Mouse (Mus musculus) midbrain, embryonic 13.5 days (tissue): ENCODE measurements at regions not wholly inside any gene's neighbourhood (a gene's known extent, or its start where the extent isn't known, plus 50 kb on each side); places are given as distances from the start of the nearest gene placed in this dataset.

ENCODE experiments used
- ATAC-seq: fragments of 200-750 bp; cut with Nextera tagmentation; 2 replicates; pipeline ENCODE4 v1.8.0; 2017; ENCODE audit warnings: mild to moderate bottlenecking, moderate TSS enrichment, moderate library complexity
- H3K27ac ChIP-seq: fragments of 300-500 bp; sonication (generic); 2 replicates; pipeline ENCODE4 v1.5.1; 2015; ENCODE audit warnings: inconsistent platforms, mild to moderate bottlenecking, moderate library complexity
- H3K27me3 ChIP-seq: fragments of 300-500 bp; sonication (generic); 2 replicates; pipeline ENCODE4 v1.6.1; 2015; ENCODE audit warnings: mild to moderate bottlenecking, inconsistent platforms
- H3K36me3 ChIP-seq: fragments of 300-500 bp; sonication (generic); 2 replicates; pipeline ENCODE4 v1.6.1; 2015; ENCODE audit warnings: mild to moderate bottlenecking, inconsistent platforms
- H3K4me1 ChIP-seq: fragments of 300-500 bp; sonication (generic); replicated peaks from 2 replicates; pipeline ENCODE4 v1.6.1; 2015; ENCODE audit warnings: inconsistent platforms
- H3K4me2 ChIP-seq: fragments of 300-500 bp; sonication (generic); replicated peaks from 2 replicates; pipeline ENCODE4 v1.6.1; 2015; ENCODE audit warnings: moderate library complexity, mild to moderate bottlenecking, inconsistent platforms
- H3K4me3 ChIP-seq: fragments of 300-500 bp; sonication (generic); replicated peaks from 2 replicates; pipeline ENCODE4 v1.5.1; 2015; ENCODE audit warnings: mild to moderate bottlenecking, inconsistent platforms
- H3K9ac ChIP-seq: fragments of 300-500 bp; sonication (generic); replicated peaks from 2 replicates; pipeline ENCODE4 v1.6.1; 2015; ENCODE audit warnings: mild to moderate bottlenecking, inconsistent platforms
- H3K9me3 ChIP-seq: fragments of 300-500 bp; sonication (generic); 2 replicates; pipeline ENCODE4 v1.6.1; 2016; ENCODE audit warnings: mild to moderate bottlenecking, inconsistent platforms
- WGBS: fragments of 180-500 bp; shearing (Covaris S2); methylation state at CpG from one replicate; pipeline ENCODE4 v1.1.7; 2015; 5-methylcytosine and 5-hydroxymethylcytosine counted together

GRCm38 (mm10) chr9:59189141-59189540 is 102.2 kb upstream of the Adpgk start:
- no peaks in the 10 kb centered on the region for H3K9me3 ChIP-seq
- no peak overlapping the region for H3K4me3 ChIP-seq
- no peak overlapping the region for H3K9ac ChIP-seq
- H3K27ac ChIP-seq = no peak overlapping the region
- WGBS = 70% methylated on average over 9 of the region's 9 CpGs
- H3K4me2 ChIP-seq = no peak overlapping the region
- peaks cover 8% of the 10 kb centered on the region; the same call in 1 of the 2 replicates for H3K4me1 ChIP-seq
- H3K36me3 ChIP-seq = no peaks in the 10 kb centered on the region
- ATAC-seq = no peak
- H3K27me3 ChIP-seq = no peaks in the 10 kb centered on the region

- 77% methylated on average over 4 of the region's 4 CpGs for WGBS
- no peak for ATAC-seq
- Histone ChIP-seq H3K4me1 (peaks cover 8% of the 10 kb centered on the region; the same call in 1 of the 2 replicates), H3K9me3 (no peaks in the 10 kb centered on the region), H3K27ac (no peak overlapping the region), H3K4me2 (no peak overlapping the region), H3K27me3 (no peaks in the 10 kb centered on the region), H3K4me3 (no peak overlapping the region), H3K36me3 (no peaks in the 10 kb centered on the region), H3K9ac (no peak overlapping the region)
Observed at GRCm38 (mm10) chr9:59188411-59188810, 102.9 kb upstream of the Adpgk start.

DNA sequence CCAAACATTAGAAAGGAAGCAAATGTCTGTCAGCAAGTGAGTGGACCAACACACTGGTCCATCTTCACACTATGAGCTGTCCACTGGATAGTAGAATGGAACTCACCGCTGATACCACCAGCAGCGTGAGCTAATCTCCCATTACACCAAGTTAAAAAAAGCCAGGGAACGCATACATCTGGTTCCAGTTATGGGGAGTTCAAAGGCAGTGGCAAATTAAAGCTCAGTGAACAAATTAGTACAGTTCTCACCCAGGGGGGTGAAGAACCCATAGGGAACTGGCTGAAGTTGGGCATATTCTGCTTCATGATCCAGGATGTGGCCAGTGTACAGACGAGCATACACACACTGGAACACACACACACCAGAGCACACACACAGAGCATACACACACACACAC is 105.0 kb upstream of the Adpgk start:
- 78% methylated on average over 4 of the region's 4 CpGs for WGBS
- ATAC-seq = no peak
- peaks cover 8% of the 10 kb centered on the region; the same call in 1 of the 2 replicates for H3K4me1 ChIP-seq
- H3K9me3 ChIP-seq = no peaks in the 10 kb centered on the region
- H3K4me2 ChIP-seq = no peak overlapping the region
- no peaks in the 10 kb centered on the region for H3K27me3 ChIP-seq
- no peak overlapping the region for H3K9ac ChIP-seq
- no peak overlapping the region for H3K4me3 ChIP-seq
- no peaks in the 10 kb centered on the region for H3K36me3 ChIP-seq
- no peak overlapping the region for H3K27ac ChIP-seq

DNA sequence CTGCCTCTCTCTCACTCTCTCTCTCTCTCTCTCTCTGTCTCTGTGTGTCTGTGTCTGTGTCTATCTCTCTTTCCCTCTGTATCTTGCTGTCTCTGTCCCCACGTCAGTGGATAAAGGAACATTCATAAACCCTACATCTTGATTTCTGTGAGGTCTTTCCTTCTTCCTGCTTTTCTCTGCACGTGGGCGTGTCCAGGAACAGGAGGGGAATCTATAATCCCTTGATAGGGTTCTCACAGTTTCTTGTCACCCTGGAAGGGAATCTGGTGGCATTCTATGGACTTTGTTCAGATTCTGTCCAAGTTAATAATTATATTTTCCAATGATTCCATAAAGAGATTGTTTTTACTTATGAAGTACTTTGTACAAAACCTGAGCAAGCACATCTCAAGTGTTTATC is 107.3 kb upstream of the Adpgk start:
- Histone ChIP-seq H3K9me3 (no peaks in the 10 kb centered on the region), H3K36me3 (no peaks in the 10 kb centered on the region), H3K4me3 (no peak overlapping the region), H3K27ac (no peak overlapping the region), H3K4me1 (peaks cover 3% of the 10 kb centered on the region; the same call in 1 of the 2 replicates), H3K27me3 (no peaks in the 10 kb centered on the region), H3K4me2 (no peak overlapping the region), H3K9ac (no peak overlapping the region)
- no peak for ATAC-seq
- 63% methylated on average over 3 of the region's 3 CpGs for WGBS

GRCm38 (mm10) chr9:59182906-59183305 is 108.5 kb upstream of the Adpgk start:
- no peak for ATAC-seq
- WGBS = 89% methylated on average over 6 of the region's 6 CpGs
- Histone ChIP-seq H3K4me3 (no peak overlapping the region), H3K27ac (no peak overlapping the region), H3K36me3 (no peaks in the 10 kb centered on the region), H3K4me1 (no peaks in the 10 kb centered on the region), H3K9ac (no peak overlapping the region), H3K27me3 (no peaks in the 10 kb centered on the region), H3K4me2 (no peak overlapping the region), H3K9me3 (no peaks in the 10 kb centered on the region)

- no peak overlapping the region for H3K27ac ChIP-seq
- no peak overlapping the region for H3K4me3 ChIP-seq
- no peak overlapping the region for H3K9ac ChIP-seq
- no peak for ATAC-seq
- 87% methylated on average over 8 of the region's 8 CpGs for WGBS
- H3K36me3 ChIP-seq = no peaks in the 10 kb centered on the region
- H3K27me3 ChIP-seq = no peaks in the 10 kb centered on the region
- no peaks in the 10 kb centered on the region for H3K9me3 ChIP-seq
- H3K4me2 ChIP-seq = no peak overlapping the region
- no peaks in the 10 kb centered on the region for H3K4me1 ChIP-seq
Observed at GRCm38 (mm10) chr9:59182490-59182889, 108.9 kb upstream of the Adpgk start.

DNA sequence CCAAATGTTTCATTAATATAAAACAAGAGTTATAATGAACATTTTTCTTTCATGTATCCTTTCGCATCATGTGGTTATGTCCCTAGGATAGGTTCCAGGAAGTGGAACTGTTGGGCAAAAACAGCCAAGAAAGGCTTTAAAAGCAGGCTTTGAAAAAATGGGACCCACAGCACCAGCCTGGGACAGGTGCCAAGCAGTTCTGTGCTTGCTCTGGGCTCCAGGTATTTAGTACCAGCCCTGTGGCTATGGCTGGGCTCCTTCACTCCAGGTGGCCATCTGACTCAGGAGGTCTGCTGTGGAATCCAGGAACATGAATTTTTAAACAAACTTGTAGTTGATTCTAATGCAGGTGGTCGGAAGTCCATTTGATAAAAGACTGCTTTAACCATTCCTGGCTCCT is 119.8 kb upstream of the Adpgk start:
- WGBS = 85% methylated on average over 2 of the region's 2 CpGs
- Histone ChIP-seq H3K9ac (no peak overlapping the region), H3K4me1 (peaks cover 5% of the 10 kb centered on the region; the same call in 1 of the 2 replicates), H3K4me3 (no peak overlapping the region), H3K4me2 (no peak overlapping the region), H3K27ac (no peak overlapping the region), H3K9me3 (0 out of 2 replicates have a peak, but pooled peaks cover 9% of the 10 kb centered on the region), H3K36me3 (no peaks in the 10 kb centered on the region), H3K27me3 (no peaks in the 10 kb centered on the region)
- ATAC-seq = no peak

GRCm38 (mm10) chr9:59163390-59163976 is 127.2 kb upstream of the Neo1 start:
- Histone ChIP-seq H3K36me3 (no peaks in the 10 kb centered on the region), H3K27ac (peak overlapping the region; percentile 77), H3K4me2 (no peak overlapping the region), H3K9me3 (no peaks in the 10 kb centered on the region), H3K4me3 (no peak overlapping the region), H3K27me3 (no peaks in the 10 kb centered on the region), H3K9ac (no peak overlapping the region), H3K4me1 (peaks cover 18% of the 10 kb centered on the region)
- peak; percentile 76 for ATAC-seq
- 13% methylated on average over 6 of the region's 6 CpGs for WGBS

GRCm38 (mm10) chr9:59162954-59163353 is 126.7 kb upstream of the Neo1 start:
- Histone ChIP-seq H3K27me3 (no peaks in the 10 kb centered on the region), H3K4me2 (no peak overlapping the region), H3K36me3 (no peaks in the 10 kb centered on the region), H3K9ac (no peak overlapping the region), H3K4me3 (no peak overlapping the region), H3K27ac (peak overlapping the region; percentile 77), H3K9me3 (no peaks in the 10 kb centered on the region), H3K4me1 (peaks cover 18% of the 10 kb centered on the region)
- WGBS = 12% methylated on average over 4 of the region's 4 CpGs
- ATAC-seq = peak; percentile 70

GRCm38 (mm10) chr9:59157663-59158062 is 121.4 kb upstream of the Neo1 start:
- 80% methylated on average over 5 of the region's 5 CpGs for WGBS

GRCm38 (mm10) chr9:59153945-59154344 is 117.7 kb upstream of the Neo1 start:
- H3K36me3 ChIP-seq = no peaks in the 10 kb centered on the region
- H3K27ac ChIP-seq = no peak overlapping the region
- peaks cover 9% of the 10 kb centered on the region for H3K4me1 ChIP-seq
- no peak overlapping the region for H3K4me3 ChIP-seq
- ATAC-seq = no peak
- H3K4me2 ChIP-seq = no peak overlapping the region
- no peaks in the 10 kb centered on the region for H3K27me3 ChIP-seq
- no peak overlapping the region for H3K9ac ChIP-seq
- no peaks in the 10 kb centered on the region for H3K9me3 ChIP-seq
- 86% methylated on average over 3 of the region's 3 CpGs for WGBS

More at GRCm38 (mm10) chr9:59157663-59158062, 121.4 kb upstream of the Neo1 start:
- Histone ChIP-seq H3K36me3 (no peaks in the 10 kb centered on the region), H3K4me2 (no peak overlapping the region), H3K9me3 (no peaks in the 10 kb centered on the region), H3K27ac (no peak overlapping the region), H3K27me3 (no peaks in the 10 kb centered on the region), H3K9ac (no peak overlapping the region), H3K4me3 (no peak overlapping the region), H3K4me1 (peaks cover 13% of the 10 kb centered on the region)
- no peak for ATAC-seq

DNA sequence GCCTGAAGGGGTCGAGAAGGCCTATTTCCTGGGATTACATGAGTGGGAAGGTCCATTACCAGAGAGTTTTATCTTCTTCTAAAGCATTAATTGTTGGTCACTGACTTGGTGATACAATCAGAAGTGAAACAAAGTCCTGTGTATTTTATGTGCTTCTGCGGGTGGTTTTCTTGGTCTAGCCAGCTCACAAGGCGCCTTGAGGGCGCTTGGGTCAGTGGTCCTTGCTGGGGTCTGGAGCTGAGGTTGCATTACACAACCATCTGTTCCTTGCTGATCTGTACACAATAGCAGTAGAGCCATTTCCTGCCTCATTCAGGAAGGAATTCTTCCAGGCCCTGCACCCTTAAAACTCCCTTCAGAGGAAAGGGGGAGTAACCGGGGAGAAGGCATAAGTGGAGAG is 116.9 kb upstream of the Neo1 start:
- no peak overlapping the region for H3K4me3 ChIP-seq
- H3K27ac ChIP-seq = no peak overlapping the region
- no peaks in the 10 kb centered on the region for H3K27me3 ChIP-seq
- WGBS = 57% methylated on average over 5 of the region's 5 CpGs
- no peaks in the 10 kb centered on the region for H3K36me3 ChIP-seq
- no peak for ATAC-seq
- no peak overlapping the region for H3K9ac ChIP-seq
- H3K4me2 ChIP-seq = no peak overlapping the region
- H3K4me1 ChIP-seq = peaks cover 9% of the 10 kb centered on the region
- H3K9me3 ChIP-seq = no peaks in the 10 kb centered on the region

- no peak overlapping the region for H3K4me2 ChIP-seq
- no peaks in the 10 kb centered on the region for H3K9me3 ChIP-seq
- no peaks in the 10 kb centered on the region for H3K4me1 ChIP-seq
- ATAC-seq = no peak
- no peaks in the 10 kb centered on the region for H3K27me3 ChIP-seq
- 74% methylated on average over 3 of the region's 3 CpGs for WGBS
- no peak overlapping the region for H3K27ac ChIP-seq
- H3K9ac ChIP-seq = no peak overlapping the region
- H3K4me3 ChIP-seq = no peak overlapping the region
- no peaks in the 10 kb centered on the region for H3K36me3 ChIP-seq
Observed at GRCm38 (mm10) chr9:59144256-59144800, 108.1 kb upstream of the Neo1 start.
